Mouse (Mus musculus): ENCODE results near the gene Samd3. TPM values are rescaled to one million over a fixed set of nuclear protein-coding genes. Genes with fewer than 3 reads are reported as not detected.

The Samd3 gene
- polyA plus RNA-seq, 1 experiment from 2014 or later, result 0.18 TPM

GRCm38 (mm10) chr10:26280009-26280408, 50.5 kb downstream of the Samd3 start:
- no peak overlapping the region for H3K27ac ChIP-seq (ENCODE audit: low read length)
- no peaks in the 10 kb centered on the region for H3K27me3 ChIP-seq (ENCODE audit: control insufficient read depth, insufficient read depth, low read length)
- H3K4me1 ChIP-seq (ENCODE audit: control insufficient read depth, insufficient read depth, low read length), result no peaks in the 10 kb centered on the region
- ATAC-seq (ENCODE audit: insufficient read depth, low FRiP score), result peak; percentile 85
- no peak overlapping the region for H3K4me2 ChIP-seq (ENCODE audit: low read depth, low read length)
- 64% methylated on average over 8 of the region's 8 CpGs for WGBS
- H3K9me3 ChIP-seq (replicated peaks; ENCODE audit: control insufficient read depth, low read length), result no peaks in the 10 kb centered on the region
- peaks cover 10% of the 10 kb centered on the region for H3K36me3 ChIP-seq (ENCODE audit: control insufficient read depth, insufficient read depth, low read length)
- H3K4me3 ChIP-seq (replicated peaks; ENCODE audit: low read length), result no peak overlapping the region
- H3K9ac ChIP-seq (ENCODE audit: low read length), result no peak overlapping the region

GRCm38 (mm10) chr10:26287136-26287535, 57.6 kb downstream of the Samd3 start:
- H3K27me3 ChIP-seq (ENCODE audit: control insufficient read depth, insufficient read depth, low read length), result no peaks in the 10 kb centered on the region
- no peaks in the 10 kb centered on the region for H3K9me3 ChIP-seq (replicated peaks; ENCODE audit: control insufficient read depth, low read length)
- H3K36me3 ChIP-seq (ENCODE audit: control insufficient read depth, insufficient read depth, low read length), result peaks cover 5% of the 10 kb centered on the region; the same call in 1 of the 2 replicates
- H3K27ac ChIP-seq (ENCODE audit: low read length), result no peak overlapping the region
- no peaks in the 10 kb centered on the region for H3K4me1 ChIP-seq (ENCODE audit: control insufficient read depth, insufficient read depth, low read length)
- WGBS, result 79% methylated on average over 7 of the region's 7 CpGs
- H3K4me3 ChIP-seq (replicated peaks; ENCODE audit: low read length), result no peak overlapping the region
- no peak for ATAC-seq (ENCODE audit: insufficient read depth, low FRiP score)
- no peak overlapping the region for H3K9ac ChIP-seq (ENCODE audit: low read length)
- H3K4me2 ChIP-seq (ENCODE audit: low read depth, low read length), result no peak overlapping the region

GRCm38 (mm10) chr10:26297200-26297599, 67.7 kb downstream of the Samd3 start:
- Histone ChIP-seq H3K36me3 (ENCODE audit: control insufficient read depth, insufficient read depth, low read length) (no peaks in the 10 kb centered on the region), H3K4me3 (replicated peaks; ENCODE audit: low read length) (no peak overlapping the region), H3K27ac (ENCODE audit: low read length) (no peak overlapping the region), H3K9ac (ENCODE audit: low read length) (no peak overlapping the region), H3K4me2 (ENCODE audit: low read depth, low read length) (no peak overlapping the region), H3K9me3 (replicated peaks; ENCODE audit: control insufficient read depth, low read length) (no peaks in the 10 kb centered on the region), H3K27me3 (ENCODE audit: control insufficient read depth, insufficient read depth, low read length) (no peaks in the 10 kb centered on the region), H3K4me1 (ENCODE audit: control insufficient read depth, insufficient read depth, low read length) (no peaks in the 10 kb centered on the region)
- no peak for ATAC-seq (ENCODE audit: insufficient read depth, low FRiP score)
- WGBS, result 86% methylated on average over 3 of the region's 3 CpGs

GRCm38 (mm10) chr10:26297626-26298025, 68.1 kb downstream of the Samd3 start:
- WGBS, result 85% methylated on average over 7 of the region's 7 CpGs
- H3K9me3 ChIP-seq (replicated peaks; ENCODE audit: control insufficient read depth, low read length), result no peaks in the 10 kb centered on the region
- no peak for ATAC-seq (ENCODE audit: insufficient read depth, low FRiP score)
- H3K4me3 ChIP-seq (replicated peaks; ENCODE audit: low read length), result no peak overlapping the region
- no peaks in the 10 kb centered on the region for H3K4me1 ChIP-seq (ENCODE audit: control insufficient read depth, insufficient read depth, low read length)
- no peak overlapping the region for H3K27ac ChIP-seq (ENCODE audit: low read length)
- H3K9ac ChIP-seq (ENCODE audit: low read length), result no peak overlapping the region
- 0 out of 2 replicates have a peak, but pooled peaks cover 2% of the 10 kb centered on the region for H3K36me3 ChIP-seq (ENCODE audit: control insufficient read depth, insufficient read depth, low read length)
- H3K4me2 ChIP-seq (ENCODE audit: low read depth, low read length), result no peak overlapping the region
- no peaks in the 10 kb centered on the region for H3K27me3 ChIP-seq (ENCODE audit: control insufficient read depth, insufficient read depth, low read length)

- H3K9ac ChIP-seq (ENCODE audit: low read length), result no peak overlapping the region
- H3K27me3 ChIP-seq (ENCODE audit: control insufficient read depth, insufficient read depth, low read length), result no peaks in the 10 kb centered on the region
- H3K4me1 ChIP-seq (ENCODE audit: control insufficient read depth, insufficient read depth, low read length), result no peaks in the 10 kb centered on the region
- 90% methylated on average over 4 of the region's 4 CpGs for WGBS
- H3K27ac ChIP-seq (ENCODE audit: low read length), result no peak overlapping the region
- no peaks in the 10 kb centered on the region for H3K9me3 ChIP-seq (replicated peaks; ENCODE audit: control insufficient read depth, low read length)
- no peak overlapping the region for H3K4me2 ChIP-seq (ENCODE audit: low read depth, low read length)
- no peak overlapping the region for H3K4me3 ChIP-seq (replicated peaks; ENCODE audit: low read length)
- 0 out of 2 replicates have a peak, but pooled peaks cover 2% of the 10 kb centered on the region for H3K36me3 ChIP-seq (ENCODE audit: control insufficient read depth, insufficient read depth, low read length)
- ATAC-seq (ENCODE audit: insufficient read depth, low FRiP score), result no peak
Measured at GRCm38 (mm10) chr10:26302336-26302735, 72.8 kb downstream of the Samd3 start.

GRCm38 (mm10) chr10:26303485-26303884, 74.0 kb downstream of the Samd3 start:
- no peaks in the 10 kb centered on the region for H3K27me3 ChIP-seq (ENCODE audit: control insufficient read depth, insufficient read depth, low read length)
- H3K9ac ChIP-seq (ENCODE audit: low read length), result no peak overlapping the region
- H3K4me2 ChIP-seq (ENCODE audit: low read depth, low read length), result no peak overlapping the region
- no peak for ATAC-seq (ENCODE audit: insufficient read depth, low FRiP score)
- H3K4me3 ChIP-seq (replicated peaks; ENCODE audit: low read length), result no peak overlapping the region
- 0 out of 2 replicates have a peak, but pooled peaks cover 2% of the 10 kb centered on the region for H3K36me3 ChIP-seq (ENCODE audit: control insufficient read depth, insufficient read depth, low read length)
- H3K9me3 ChIP-seq (replicated peaks; ENCODE audit: control insufficient read depth, low read length), result no peaks in the 10 kb centered on the region
- H3K27ac ChIP-seq (ENCODE audit: low read length), result no peak overlapping the region
- 92% methylated on average over 6 of the region's 6 CpGs for WGBS
- no peaks in the 10 kb centered on the region for H3K4me1 ChIP-seq (ENCODE audit: control insufficient read depth, insufficient read depth, low read length)

- Histone ChIP-seq H3K9ac (ENCODE audit: low read length) (no peak overlapping the region), H3K27me3 (ENCODE audit: control insufficient read depth, insufficient read depth, low read length) (no peaks in the 10 kb centered on the region), H3K27ac (ENCODE audit: low read length) (no peak overlapping the region), H3K4me2 (ENCODE audit: low read depth, low read length) (no peak overlapping the region), H3K36me3 (ENCODE audit: control insufficient read depth, insufficient read depth, low read length) (peaks cover 3% of the 10 kb centered on the region; the same call in 1 of the 2 replicates), H3K4me1 (ENCODE audit: control insufficient read depth, insufficient read depth, low read length) (no peaks in the 10 kb centered on the region), H3K9me3 (replicated peaks; ENCODE audit: control insufficient read depth, low read length) (no peaks in the 10 kb centered on the region), H3K4me3 (replicated peaks; ENCODE audit: low read length) (no peak overlapping the region)
- 90% methylated on average over 15 of the region's 15 CpGs for WGBS
- ATAC-seq (ENCODE audit: insufficient read depth, low FRiP score), result no peak
Measured at GRCm38 (mm10) chr10:26314327-26314726, 84.8 kb downstream of the Samd3 start.

- Histone ChIP-seq H3K9me3 (replicated peaks; ENCODE audit: control insufficient read depth, low read length) (no peaks in the 10 kb centered on the region), H3K27ac (ENCODE audit: low read length) (no peak overlapping the region), H3K36me3 (ENCODE audit: control insufficient read depth, insufficient read depth, low read length) (peaks cover 2% of the 10 kb centered on the region; the same call in 1 of the 2 replicates), H3K4me3 (replicated peaks; ENCODE audit: low read length) (no peak overlapping the region), H3K27me3 (ENCODE audit: control insufficient read depth, insufficient read depth, low read length) (no peaks in the 10 kb centered on the region), H3K4me2 (ENCODE audit: low read depth, low read length) (no peak overlapping the region), H3K4me1 (ENCODE audit: control insufficient read depth, insufficient read depth, low read length) (no peaks in the 10 kb centered on the region), H3K9ac (ENCODE audit: low read length) (no peak overlapping the region)
- no peak for ATAC-seq (ENCODE audit: insufficient read depth, low FRiP score)
- 71% methylated on average over 4 of the region's 4 CpGs for WGBS
Measured at GRCm38 (mm10) chr10:26320679-26321078, 91.2 kb downstream of the Samd3 start.
